Mouse (Mus musculus) frontal cortex, postnatal 25 days (tissue): ENCODE data around the gene Slc15a1.

Experiments used
- DNase-seq, 2 experiments: peaks; one replicate each; pipeline ENCODE4 v3.0.0; 2022; ENCODE audit warnings: low spot score in 2 of 2

The Slc15a1 gene

DNA sequence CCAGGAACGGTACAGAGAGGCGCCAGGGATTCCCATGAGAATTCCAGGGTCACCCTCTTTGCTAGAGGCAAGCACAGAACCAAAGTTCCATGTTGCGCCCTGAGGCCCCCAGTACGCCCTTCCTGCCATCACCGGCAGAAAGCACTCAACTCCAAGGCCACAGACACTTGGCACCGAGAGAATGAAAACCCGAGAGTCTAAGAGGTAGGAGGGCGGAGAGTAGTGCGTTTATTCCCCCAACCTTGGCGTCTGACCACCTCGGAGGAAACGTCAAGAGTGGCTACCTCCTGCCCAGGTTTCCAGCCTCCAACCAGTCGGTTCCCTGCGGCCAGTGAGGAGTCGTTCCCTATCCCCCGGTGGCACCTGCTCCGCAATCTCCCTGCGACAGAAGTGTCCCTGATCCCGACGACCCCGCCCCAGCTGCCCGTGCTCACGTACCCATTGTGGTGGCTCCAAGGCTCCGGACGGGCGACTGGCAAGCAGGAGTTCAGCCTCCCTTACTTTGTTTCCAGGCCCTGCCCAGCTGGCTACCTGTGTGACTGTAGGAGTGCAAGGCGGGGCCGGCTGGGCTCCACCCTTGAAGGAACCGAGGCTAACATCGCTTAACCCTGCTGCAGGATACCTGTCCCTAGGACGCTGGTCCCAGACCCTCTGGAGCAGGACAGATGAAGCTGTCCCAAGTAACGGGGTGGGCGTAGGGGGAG, at the start of gene Slc15a1:
Gene Slc15a1 (minus strand): TSS at position 472 of the 704 bp plus-strand sequence.
- DNase-seq = no peak

DNA sequence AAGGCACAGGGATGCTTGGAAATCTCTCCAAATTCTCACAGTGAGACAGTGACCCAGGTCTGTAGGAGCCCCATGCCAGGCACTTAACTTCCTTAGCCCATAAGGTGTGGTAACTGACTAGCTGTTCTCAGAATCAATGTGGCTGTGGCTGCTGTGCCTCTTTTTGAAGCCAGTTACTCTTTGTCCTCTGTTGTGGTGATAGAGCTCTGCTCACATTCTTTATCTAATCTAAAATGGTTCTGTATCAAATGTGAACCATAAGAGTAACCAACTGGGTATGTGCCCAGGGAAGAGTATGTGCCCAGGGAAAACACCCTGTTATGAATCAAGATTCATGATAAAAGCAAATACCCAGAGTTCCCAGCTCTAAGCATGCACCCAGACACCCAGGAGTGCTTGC, 48.7 kb upstream of the Slc15a1 start:
- no peak for DNase-seq

DNA sequence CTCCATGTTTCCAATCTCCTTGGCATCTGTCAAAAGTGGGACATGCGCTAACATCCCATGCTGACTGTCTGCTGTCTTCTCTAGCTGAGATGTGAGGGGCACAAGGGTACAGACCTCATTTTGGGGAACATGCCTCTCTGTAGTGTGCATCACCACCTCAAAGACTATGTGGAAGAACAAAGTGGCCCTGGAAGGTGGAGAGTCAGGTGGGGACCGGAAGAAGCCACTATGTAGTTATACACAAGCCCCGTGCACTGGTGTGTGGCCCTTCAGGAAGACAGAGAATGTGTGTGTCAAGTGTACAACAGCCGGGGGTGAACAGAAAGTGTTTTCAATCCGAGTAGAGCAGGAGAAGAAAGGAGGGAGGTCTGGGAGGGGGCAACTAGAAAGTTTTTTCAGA, 47.5 kb upstream of the Slc15a1 start:
- DNase-seq = no peak

DNA sequence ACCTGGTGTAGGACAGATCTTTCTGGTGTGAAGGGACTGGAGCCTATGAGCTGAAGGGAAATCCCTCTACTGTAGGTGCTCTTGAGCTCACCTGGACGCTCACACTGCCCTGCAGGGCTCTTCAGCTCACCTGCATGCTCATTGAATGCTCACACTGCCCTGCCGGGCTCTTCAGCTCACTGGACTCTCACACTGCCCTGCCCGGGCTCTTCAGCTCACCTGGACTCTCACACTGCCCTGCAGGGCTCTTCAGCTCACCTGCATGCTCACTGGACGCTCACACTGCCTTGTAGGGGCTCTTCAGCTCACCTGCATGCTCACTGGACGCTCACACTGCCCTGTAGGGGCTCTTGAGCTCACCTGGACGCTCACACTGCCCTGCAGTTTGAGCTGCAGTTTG, 44.8 kb upstream of the Slc15a1 start:
- DNase-seq = no peak

DNA sequence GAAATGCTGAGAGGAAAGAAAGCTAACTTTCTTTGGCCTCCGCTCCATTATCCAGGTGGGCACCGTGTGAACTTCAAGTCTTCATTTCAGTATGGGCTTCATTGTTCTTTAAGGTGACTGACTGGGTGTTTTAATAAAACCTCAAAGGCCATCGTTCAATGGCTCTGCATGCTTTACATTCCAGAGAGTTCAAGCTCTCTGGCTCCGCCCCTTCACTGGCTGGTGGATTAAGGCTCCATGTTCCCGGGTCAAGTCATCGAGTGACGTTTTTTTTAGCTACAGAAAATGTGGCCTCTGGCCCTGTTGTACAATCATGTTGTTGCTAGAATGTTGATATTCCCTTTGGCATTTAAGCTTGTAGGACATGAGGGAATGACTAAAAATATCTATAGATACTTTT, 42.7 kb upstream of the Slc15a1 start:
- DNase-seq = no peak

DNA sequence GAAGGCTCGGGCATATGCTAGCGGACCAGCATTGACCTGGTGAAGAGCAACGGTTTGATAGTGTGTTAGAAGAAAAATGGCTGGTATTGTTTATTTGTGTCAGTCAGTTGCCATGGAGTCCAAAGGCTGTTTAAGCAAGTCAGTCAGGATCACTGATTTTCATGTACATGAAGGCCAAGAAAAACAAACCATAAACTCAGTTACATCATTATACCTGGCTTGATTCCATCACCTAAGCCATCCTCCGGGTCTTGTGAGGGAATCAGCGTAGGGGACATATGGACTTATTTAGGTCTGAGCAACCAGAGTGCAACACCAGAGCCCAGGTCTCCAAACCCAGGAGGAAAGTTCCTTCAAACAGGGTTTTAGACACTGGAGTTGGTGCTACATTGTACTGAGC, 41.6 kb upstream of the Slc15a1 start:
- no peak for DNase-seq

DNA sequence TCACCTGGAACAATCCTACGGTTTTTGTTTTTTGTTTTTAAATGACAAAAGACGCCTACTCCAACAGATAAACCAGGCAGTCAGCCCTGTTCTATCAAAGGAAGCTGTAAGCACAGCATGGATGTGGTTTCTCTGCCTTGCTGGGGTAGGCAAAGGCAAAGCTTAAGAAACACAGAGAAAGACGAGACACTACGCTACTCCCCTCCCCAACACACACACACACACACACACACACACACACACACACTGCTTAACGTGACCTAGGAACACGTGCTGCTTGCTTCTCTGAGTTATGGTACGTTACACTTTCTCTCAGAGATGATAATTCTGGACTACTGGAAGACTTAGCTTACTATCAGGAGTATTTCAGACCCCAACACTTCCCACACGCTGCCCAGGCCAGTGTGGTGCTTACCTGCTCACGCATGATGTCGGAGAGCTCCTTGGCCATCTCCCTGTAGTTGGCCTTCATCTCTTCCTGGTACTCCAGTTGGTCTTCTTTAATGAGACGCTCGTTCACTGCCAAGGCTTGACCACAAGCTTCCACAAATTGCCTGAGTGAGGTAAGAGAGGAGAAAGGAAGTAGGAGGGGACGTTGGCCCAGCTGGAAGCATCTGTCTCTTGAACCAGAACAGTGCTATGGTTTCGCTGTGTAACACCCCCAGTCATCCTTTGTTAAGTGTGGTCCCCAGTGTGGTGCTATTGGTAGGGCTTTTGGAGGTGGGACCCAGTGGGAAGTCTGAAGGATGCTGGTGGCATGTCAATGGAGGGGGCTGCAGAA, 40.7 kb upstream of the Slc15a1 start:
- DNase-seq = no peak

DNA sequence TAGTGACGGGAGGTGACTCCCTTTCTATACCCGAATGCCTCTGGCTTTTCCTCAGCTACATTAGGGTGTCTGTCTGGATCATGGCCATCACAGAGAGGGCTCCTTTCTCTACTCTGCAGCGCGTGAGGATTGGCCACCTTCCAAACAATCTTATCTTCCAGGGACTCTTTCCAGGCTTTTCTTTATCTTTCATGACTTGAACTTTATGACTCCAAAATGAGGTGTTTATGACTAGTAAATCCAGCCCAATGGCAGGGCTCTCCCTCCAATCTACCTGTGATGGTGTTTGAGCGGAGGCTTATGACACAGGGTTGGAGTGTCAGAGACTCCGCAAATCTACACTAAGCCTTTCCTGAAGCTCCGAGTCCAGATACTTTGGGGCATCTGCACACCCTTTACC, 36.2 kb upstream of the Slc15a1 start:
- DNase-seq = no peak

DNA sequence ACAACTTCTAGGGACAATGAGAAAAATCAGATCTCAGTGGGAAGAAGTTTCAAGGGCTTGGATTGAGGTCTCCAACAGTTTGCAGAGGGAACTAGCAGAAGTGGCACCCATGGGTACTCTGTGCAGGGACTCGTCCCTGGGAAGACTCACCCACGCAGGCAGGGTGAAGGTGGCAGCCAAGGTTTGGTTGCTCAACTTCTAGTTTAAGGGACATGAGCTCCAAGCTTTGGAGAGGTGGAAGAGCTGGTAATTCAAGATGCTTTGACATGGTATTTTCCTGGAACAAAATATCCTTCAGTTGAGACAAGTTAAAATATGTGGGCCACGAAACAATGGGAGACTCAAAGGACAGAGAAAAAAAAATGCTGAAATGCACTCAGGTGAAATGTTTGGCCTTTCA, 29.4 kb upstream of the Slc15a1 start:
- no peak for DNase-seq

DNA sequence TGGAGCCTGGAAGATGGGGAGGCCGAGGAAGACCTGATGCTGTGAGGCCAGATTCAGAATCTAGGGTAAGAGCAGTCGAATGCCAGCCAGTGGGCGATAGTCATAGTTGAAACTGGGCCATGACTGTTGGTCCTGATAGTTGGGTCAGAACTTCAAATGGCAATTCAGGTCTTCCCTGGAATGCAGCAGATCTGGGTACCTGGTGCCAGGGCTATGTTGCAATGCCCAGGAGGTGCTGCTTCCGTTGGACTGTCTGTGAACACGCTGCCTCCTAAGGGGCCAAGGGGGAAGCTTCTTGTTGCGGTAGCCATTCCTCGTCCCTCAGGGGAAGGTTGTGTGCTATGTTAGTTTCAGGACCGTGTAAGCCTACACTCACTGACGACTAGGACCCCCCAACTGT, 25.8 kb upstream of the Slc15a1 start:
- DNase-seq = no peak

DNA sequence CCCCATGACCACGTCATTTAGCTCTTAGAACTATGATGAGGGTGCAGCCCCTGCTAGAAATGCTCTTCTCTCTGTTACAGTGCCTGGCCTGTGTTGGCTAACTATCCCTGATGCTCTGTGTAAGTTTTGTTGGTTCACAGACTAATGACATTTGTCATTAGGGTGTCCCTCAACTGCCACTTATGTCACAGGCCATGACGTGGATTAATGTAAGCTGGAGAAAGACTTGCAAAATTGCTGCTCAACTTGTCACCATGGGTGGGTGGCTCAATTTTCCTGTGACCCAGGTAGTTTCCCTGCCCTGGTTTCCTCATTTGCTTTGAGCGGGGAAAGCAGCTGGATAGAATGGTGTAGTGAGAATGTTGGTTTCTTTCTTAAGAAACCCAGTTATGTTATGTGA, 22.8 kb upstream of the Slc15a1 start:
- no peak for DNase-seq

DNA sequence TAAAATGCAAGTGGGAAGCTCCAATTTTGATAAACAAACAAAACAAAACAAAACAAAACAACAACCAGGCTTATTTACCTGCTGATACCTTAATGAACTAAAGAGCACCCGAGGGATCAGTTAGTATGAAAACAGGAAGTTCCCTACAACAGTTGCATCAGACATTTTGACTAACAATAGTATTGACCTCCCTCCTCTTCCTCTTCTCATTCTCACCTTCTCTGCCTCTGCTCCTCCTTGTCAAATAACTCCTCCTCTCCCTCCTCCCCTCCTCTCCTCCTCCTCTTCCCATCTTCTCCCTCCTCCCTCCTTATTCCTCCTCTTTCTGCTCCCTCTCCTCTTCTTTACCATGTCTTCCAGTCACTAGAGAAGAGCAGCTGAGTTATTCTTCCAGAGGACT, 22.1 kb upstream of the Slc15a1 start:
- DNase-seq = no peak

DNA sequence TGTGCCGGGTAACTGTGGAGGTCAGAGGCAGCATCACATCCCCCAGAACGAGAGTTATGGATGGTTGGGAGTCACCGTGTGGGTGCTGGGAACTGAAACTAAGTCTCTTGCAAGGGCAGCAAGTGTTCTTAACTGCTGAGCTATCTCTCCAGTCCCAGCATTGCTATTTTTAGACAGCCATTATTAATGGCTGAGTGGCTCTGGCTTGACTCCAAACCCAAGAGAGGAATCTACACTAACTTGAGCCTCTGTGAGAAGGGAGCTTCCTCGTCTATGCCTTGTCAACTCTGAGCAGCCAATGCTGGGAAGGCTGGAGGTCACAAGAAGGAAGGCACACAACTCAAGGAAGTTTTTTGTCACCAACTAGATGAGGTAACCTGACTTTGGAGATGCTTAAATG, 16.7 kb upstream of the Slc15a1 start:
- DNase-seq = no peak

DNA sequence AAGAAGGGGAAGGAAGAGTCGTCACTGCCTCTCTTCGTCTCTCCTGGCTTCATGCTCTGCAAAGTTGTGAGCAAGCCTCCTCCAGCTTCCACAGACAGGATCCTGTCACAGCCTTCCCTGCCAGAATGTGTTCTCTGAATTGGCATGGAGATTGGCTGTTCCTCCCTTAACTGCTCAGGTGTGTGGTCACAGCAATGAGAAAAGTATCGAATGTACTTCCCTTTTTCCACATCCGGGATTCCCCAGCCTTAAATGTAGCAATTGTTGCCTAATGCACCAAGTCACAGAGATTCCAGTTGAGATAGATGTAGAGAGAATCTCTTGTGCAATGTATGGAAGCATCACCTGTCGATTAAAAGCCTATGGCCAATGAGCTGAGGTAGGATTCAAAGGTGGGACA, 11.8 kb upstream of the Slc15a1 start:
- DNase-seq = no peak

DNA sequence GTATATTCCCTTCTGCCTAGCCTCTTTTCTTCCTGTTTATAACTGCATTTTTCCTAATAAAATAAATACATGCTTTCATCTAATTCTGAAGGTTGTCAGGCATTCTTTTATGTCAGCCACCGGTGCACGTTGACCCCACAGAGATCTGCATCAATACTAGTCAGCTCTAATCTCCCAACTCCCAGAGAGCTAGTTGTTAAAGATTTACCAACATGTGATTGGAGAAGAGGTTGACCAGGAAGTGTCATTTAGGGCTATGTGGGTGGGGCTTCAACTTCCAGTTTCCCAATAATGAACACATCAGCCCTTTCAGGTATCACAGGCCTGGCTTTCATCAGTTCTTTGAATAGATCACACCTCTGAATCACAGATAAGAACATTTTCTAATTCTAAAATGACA, 3.9 kb upstream of the Slc15a1 start:
- DNase-seq = no peak

DNA sequence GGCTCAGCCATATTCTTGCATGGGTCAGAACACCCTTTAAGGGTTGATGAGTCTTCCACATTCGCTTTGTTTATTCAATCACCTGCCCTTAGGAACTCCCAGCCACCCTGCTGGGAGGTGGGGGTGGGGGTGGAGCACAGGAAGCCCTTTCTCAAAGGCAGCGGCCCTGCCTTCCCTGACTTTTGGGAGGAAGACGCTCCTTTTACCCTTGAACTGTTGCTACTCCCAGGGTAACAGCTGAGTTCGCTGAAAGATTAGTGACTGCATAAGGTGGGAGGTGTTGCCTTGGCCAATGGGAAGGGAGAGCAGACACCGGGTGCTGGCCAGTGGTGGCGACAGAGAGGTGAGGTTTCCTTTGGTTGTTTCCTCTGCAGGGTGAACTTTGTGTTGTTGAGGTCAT, 1.3 kb upstream of the Slc15a1 start:
- DNase-seq = no peak

DNA sequence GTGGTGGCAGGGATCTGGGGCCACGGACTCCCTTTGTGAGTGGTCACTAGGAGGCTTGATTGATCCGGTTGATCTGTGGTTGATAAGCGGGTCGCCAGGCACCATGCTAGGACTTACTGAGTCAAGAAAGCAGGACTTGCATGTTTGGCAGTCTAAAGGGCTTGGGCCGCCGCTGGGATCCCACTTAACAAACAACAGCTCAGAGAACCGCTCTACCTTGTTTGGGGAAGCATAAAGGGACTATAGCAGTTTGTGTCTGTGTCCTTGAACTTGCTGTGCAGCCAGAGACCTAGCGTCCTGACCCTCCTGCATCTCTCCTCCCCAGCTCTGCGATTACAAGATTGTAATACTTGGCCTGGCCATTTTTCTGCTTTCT, 421 bp upstream of the Slc15a1 start:
- DNase-seq = no peak

DNA sequence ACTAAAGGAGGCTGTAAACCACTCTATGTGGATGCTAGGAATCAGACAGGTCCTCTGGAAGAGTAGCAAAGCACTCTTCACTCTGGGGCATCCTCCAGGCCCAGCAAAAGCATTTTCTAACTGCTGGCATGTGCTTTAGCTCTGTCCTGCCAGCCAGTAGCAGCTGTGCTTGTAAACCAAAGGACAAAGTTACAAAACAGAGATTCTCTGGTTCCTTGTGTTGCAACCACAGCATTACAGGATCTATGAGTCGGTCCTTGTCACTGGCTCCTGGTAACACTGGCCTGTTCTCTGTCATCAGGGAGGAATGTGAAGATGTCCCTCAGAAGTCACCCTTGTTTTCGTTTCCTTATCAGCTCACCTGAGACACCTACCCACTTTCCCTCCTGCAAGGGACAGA, 4.5 kb downstream of the Slc15a1 start:
- no peak for DNase-seq

DNA sequence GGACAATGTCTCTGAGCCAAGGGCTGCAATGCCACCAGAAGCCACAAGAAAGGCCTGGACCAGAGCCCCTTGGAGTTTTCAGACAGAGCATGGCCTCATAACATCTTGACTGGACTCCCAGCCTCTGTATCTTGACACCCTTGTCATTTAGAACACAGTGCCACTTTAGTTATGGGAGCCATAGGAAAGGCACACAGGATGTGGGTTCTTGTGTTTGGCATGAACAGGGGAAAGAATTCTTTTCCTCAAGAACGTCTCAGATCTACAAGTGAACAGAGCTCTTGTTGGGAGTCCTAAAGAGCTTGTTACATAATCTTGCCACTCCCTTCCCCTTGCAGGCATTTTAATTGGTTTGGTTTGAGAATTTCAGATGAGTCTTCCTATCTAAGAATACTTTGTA, 5.3 kb downstream of the Slc15a1 start:
- no peak for DNase-seq

DNA sequence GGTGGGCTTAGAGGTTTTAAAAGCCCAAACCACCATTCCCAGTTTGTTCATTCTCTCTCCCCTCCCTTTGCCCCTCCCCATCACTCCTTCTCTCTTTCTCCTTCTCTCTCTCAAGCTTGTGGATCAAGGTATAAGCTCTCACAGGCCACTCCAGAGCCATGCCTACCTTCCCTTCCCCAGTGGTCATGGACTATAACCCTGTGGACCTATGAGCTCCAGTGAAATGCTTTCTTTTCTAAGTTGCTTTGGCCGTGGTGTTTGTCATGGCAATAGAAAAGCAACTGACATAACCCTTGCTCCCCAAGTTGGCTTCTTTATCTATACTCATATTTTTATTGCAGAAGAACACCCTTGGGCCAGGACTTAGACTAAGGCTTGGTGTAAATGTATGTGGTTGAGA, 7.3 kb downstream of the Slc15a1 start:
- no peak for DNase-seq

DNA sequence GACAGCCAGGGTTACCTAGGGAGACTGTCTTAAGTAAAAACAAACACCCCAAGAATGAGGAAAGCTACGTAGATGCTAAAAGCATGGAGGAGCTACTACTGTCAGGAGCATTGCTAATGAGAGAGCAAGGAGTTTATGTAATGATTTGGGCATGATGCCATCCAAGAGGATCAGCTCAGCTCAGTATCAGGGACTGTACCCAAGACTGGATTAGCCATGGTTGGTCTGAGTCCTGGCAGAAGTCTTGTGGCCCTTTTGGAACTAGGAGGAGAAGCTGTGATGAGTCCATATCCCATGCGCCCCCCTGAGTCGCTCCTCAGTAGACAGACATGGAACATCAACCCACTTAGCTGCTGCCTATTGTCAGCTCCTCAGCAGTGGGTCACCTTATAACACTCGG, 9.3 kb downstream of the Slc15a1 start:
- DNase-seq = no peak

DNA sequence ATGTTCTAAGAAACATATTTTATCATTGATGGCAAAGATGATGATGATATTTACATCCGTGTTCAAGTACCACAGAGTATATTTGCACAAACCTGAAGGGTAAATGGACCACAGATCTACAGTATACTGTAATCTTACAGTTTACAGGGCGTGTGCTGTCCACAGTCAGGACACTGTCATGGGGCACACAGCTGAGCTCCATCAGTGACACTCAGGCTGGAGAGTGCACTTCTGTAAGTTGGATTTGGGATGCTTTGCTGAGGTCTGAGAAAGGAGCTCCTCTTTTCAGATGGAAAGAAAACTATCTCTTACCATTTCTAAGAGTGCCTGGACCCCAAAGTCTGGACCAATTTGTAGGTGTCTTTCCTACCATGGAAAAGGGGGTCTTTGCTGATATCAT, 9.9 kb downstream of the Slc15a1 start:
- DNase-seq = no peak

DNA sequence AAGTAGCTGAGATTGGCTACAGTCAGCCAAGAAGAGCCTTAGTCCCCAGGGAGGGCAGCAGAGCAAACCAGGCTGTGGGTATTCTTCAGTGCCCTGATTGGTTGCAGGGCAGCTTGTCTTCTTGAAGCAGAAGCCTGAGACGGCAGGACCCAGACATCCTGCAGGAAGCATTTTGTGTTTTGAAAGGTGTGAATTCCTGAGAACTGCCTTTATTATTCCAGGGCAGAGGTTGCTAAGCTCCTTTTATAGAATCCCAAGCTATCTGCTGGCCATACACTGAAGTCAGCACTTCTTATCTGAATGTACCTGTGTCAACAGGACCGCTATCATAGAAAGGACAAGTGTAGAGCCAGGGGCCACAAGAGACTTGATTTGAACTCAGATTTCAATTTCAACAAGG, 10.8 kb downstream of the Slc15a1 start:
- DNase-seq = no peak

DNA sequence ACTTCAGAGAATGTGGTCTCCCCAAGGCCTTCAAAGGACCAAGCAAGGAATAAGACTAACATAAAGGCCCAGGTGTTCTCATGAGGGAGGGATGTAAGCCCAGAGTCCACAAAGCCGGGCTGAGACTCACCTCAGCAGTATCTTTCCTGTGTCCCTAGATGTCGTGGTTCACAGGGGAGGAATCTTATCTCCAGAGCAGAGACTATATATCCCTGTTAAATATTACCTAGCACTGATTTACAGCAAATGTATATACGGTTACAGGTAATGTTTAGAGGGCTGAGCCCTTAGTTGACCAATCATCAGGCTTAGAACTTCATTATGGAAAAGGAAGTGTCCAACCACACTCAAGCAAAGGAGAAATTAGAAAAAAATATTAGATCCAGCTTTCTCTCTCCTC, 11.3 kb downstream of the Slc15a1 start:
- DNase-seq = no peak
